Mouse (Mus musculus) liver, embryonic 16.5 days (tissue): ENCODE measurements around the gene Sertad4. TPM values are rescaled to one million over a fixed set of nuclear protein-coding genes. Genes with fewer than 3 reads are reported as not detected.
A peak's percentile ranks its signal among the peaks of the same experiment; 100 is the strongest.

Source experiments
- ATAC-seq: fragments of 200-750 bp; cut with Nextera tagmentation; 2 replicates; pipeline ENCODE4 v1.8.0; 2017; ENCODE audit warnings: low read depth, mild to moderate bottlenecking, moderate number of reproducible peaks, moderate library complexity
- H3K27ac ChIP-seq: fragments of 300-500 bp; sonication (generic); 2 replicates; pipeline ENCODE4 v1.5.1; 2014; ENCODE audit warnings: mild to moderate bottlenecking, low read length
- H3K27me3 ChIP-seq: fragments of 300-500 bp; sonication (generic); 2 replicates; pipeline ENCODE4 v1.6.1; 2014; ENCODE audit warnings: low read depth, low read length, mixed read lengths; ENCODE audit not compliant: control insufficient read depth, insufficient read depth
- H3K36me3 ChIP-seq: fragments of 300-500 bp; sonication (generic); 2 replicates; pipeline ENCODE4 v1.6.1; 2014; ENCODE audit warnings: mild to moderate bottlenecking; ENCODE audit not compliant: control insufficient read depth, insufficient read depth
- H3K4me1 ChIP-seq: fragments of 300-500 bp; sonication (generic); 2 replicates; pipeline ENCODE4 v1.6.1; 2014; ENCODE audit warnings: low read depth, low read length, mixed read lengths; ENCODE audit not compliant: control insufficient read depth
- H3K4me2 ChIP-seq: fragments of 300-500 bp; sonication (generic); 2 replicates; pipeline ENCODE4 v1.6.1; 2014; ENCODE audit warnings: low read depth, low read length, mixed read lengths
- H3K4me3 ChIP-seq: fragments of 300-500 bp; sonication (generic); 2 replicates; pipeline ENCODE4 v1.5.1; 2014; ENCODE audit warnings: low read depth, mild to moderate bottlenecking, low read length
- H3K9ac ChIP-seq: fragments of 300-500 bp; sonication (generic); 2 replicates; pipeline ENCODE4 v1.6.1; 2014; ENCODE audit warnings: low read depth, low read length
- H3K9me3 ChIP-seq: fragments of 300-500 bp; sonication (generic); replicated peaks from 2 replicates; pipeline ENCODE4 v1.6.1; 2016; ENCODE audit warnings: low read length; ENCODE audit not compliant: control insufficient read depth
- WGBS: fragments of 180-500 bp; shearing (Covaris S2); extraction: QIAGEN DNeasy Blood & Tissue Kit; methylation state at CpG from one replicate; pipeline ENCODE4 v1.1.7; 2014; ENCODE audit not compliant: insufficient replicate concordance; 5-methylcytosine and 5-hydroxymethylcytosine counted together
- polyA plus RNA-seq: library from polyadenylated mRNA; unstranded; fragments of >200 nt; fragmentation: Nextera tagmentation; extraction: Ambion mirVana; gene quantifications from 2 replicates; pipeline ENCODE4 v1.2.1, GENCODE M21; 2015

Sertad4 gene
- polyA plus RNA-seq, 1 experiment from 2014 or later, result 0.22 TPM

- Histone ChIP-seq H3K4me2 (no peak overlapping the region), H3K9ac (no peak overlapping the region), H3K36me3 (no peaks in the 10 kb centered on the region), H3K4me1 (no peaks in the 10 kb centered on the region), H3K27ac (no peak overlapping the region), H3K9me3 (no peaks in the 10 kb centered on the region), H3K4me3 (no peak overlapping the region), H3K27me3 (no peaks in the 10 kb centered on the region)
- ATAC-seq, result no peak
- WGBS, result 60% methylated on average over 10 of the region's 10 CpGs
Observed at GRCm38 (mm10) chr1:192806168-192807157, 49.1 kb downstream of the Sertad4 start.

- Histone ChIP-seq H3K27me3 (no peaks in the 10 kb centered on the region), H3K9ac (no peak overlapping the region), H3K4me3 (no peak overlapping the region), H3K27ac (no peak overlapping the region), H3K4me1 (peaks cover 3% of the 10 kb centered on the region; the same call in 1 of the 2 replicates), H3K4me2 (no peak overlapping the region), H3K36me3 (no peaks in the 10 kb centered on the region), H3K9me3 (no peaks in the 10 kb centered on the region)
- peak; percentile 80 for ATAC-seq
- 28% methylated on average over 8 of the region's 8 CpGs for whole genome bisulfite sequencing
Observed at GRCm38 (mm10) chr1:192800338-192800737, 55.2 kb downstream of the Sertad4 start.

- ATAC-seq, result no peak
- no peaks in the 10 kb centered on the region for H3K27me3 ChIP-seq
- no peak overlapping the region for H3K27ac ChIP-seq
- H3K4me3 ChIP-seq, result no peak overlapping the region
- no peak overlapping the region for H3K4me2 ChIP-seq
- no peaks in the 10 kb centered on the region for H3K36me3 ChIP-seq
- WGBS, result 40% methylated on average over 10 of the region's 10 CpGs
- no peak overlapping the region for H3K9ac ChIP-seq
- peaks cover 3% of the 10 kb centered on the region; the same call in 1 of the 2 replicates for H3K4me1 ChIP-seq
- no peaks in the 10 kb centered on the region; the same call in 1 of the 2 replicates for H3K9me3 ChIP-seq
Observed at GRCm38 (mm10) chr1:192799165-192799991, 56.2 kb downstream of the Sertad4 start.

- no peak overlapping the region for H3K27ac ChIP-seq
Observed at GRCm38 (mm10) chr1:192798212-192799164, 57.1 kb downstream of the Sertad4 start.

GRCm38 (mm10) chr1:192797011-192797274 lies 58.6 kb downstream of the Sertad4 start:
- ATAC-seq, result no peak
- Histone ChIP-seq H3K4me1 (peaks cover 3% of the 10 kb centered on the region; the same call in 1 of the 2 replicates), H3K36me3 (no peaks in the 10 kb centered on the region), H3K9me3 (no peaks in the 10 kb centered on the region; the same call in 1 of the 2 replicates), H3K27ac (no peak overlapping the region), H3K9ac (no peak overlapping the region), H3K4me2 (no peak overlapping the region), H3K4me3 (no peak overlapping the region), H3K27me3 (no peaks in the 10 kb centered on the region)
- 60% methylated on average over 3 of the region's 3 CpGs for WGBS

More at GRCm38 (mm10) chr1:192798212-192799164, 57.1 kb downstream of the Sertad4 start:
- H3K9me3 ChIP-seq, result no peaks in the 10 kb centered on the region; the same call in 1 of the 2 replicates
- H3K36me3 ChIP-seq, result no peaks in the 10 kb centered on the region
- H3K4me2 ChIP-seq, result no peak overlapping the region
- peaks cover 3% of the 10 kb centered on the region; the same call in 1 of the 2 replicates for H3K4me1 ChIP-seq
- H3K4me3 ChIP-seq, result no peak overlapping the region
- H3K9ac ChIP-seq, result no peak overlapping the region
- 67% methylated on average over 16 of the region's 16 CpGs for WGBS
- ATAC-seq, result no peak
- no peaks in the 10 kb centered on the region for H3K27me3 ChIP-seq

GRCm38 (mm10) chr1:192796201-192797010 lies 59.1 kb downstream of the Sertad4 start:
- H3K4me2 ChIP-seq, result no peak overlapping the region
- no peak for ATAC-seq
- H3K4me1 ChIP-seq, result peaks cover 3% of the 10 kb centered on the region; the same call in 1 of the 2 replicates
- H3K9ac ChIP-seq, result no peak overlapping the region
- no peaks in the 10 kb centered on the region; the same call in 1 of the 2 replicates for H3K9me3 ChIP-seq
- H3K4me3 ChIP-seq, result no peak overlapping the region
- no peaks in the 10 kb centered on the region for H3K36me3 ChIP-seq
- 28% methylated on average over 14 of the region's 21 CpGs for WGBS
- H3K27ac ChIP-seq, result no peak overlapping the region
- H3K27me3 ChIP-seq, result no peaks in the 10 kb centered on the region

GRCm38 (mm10) chr1:192794957-192795745 lies 60.4 kb downstream of the Sertad4 start:
- Histone ChIP-seq H3K36me3 (no peaks in the 10 kb centered on the region), H3K9ac (no peak overlapping the region), H3K9me3 (no peaks in the 10 kb centered on the region; the same call in 1 of the 2 replicates), H3K27ac (no peak overlapping the region), H3K4me1 (peaks cover 3% of the 10 kb centered on the region; the same call in 1 of the 2 replicates), H3K4me2 (no peak overlapping the region), H3K4me3 (no peak overlapping the region), H3K27me3 (no peaks in the 10 kb centered on the region)
- 50% methylated on average over 9 of the region's 9 CpGs for WGBS
- peak; percentile 68 for ATAC-seq
